Comparison of ENCODE assay signal across 10 mouse cellular contexts in the genomic region with DNA sequence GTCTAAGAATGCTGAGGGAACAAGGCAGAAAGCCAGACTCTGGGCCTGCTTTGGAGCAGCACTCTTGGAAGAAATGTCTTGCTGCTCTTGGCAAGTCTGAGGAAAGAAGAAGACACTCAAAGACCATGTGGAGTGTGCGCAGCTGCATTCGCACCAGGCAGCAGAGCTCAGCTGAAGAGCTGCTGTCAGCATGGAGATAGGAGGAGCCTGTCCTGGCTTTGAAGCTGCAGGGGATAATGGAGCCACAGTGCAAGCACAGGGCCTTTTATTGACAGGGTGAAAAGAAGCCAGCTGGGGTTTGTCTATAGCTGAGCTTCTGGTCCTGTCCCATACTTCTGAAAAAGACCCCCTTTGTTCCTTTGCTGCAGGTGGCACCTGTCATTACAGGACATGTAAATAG.
DNase-seq lines count a peak whose midpoint lies in the region; ATAC-seq lines count a peak whose summit lies in the region.
"Had no signal": no experiment of that assay in that cellular context is flagged by ENCODE, and none has a peak within 500 bp of the region (broad histone marks: within the 10 kb centered on the region; RNA-seq: fewer than 3 reads in every experiment).

No protein-coding gene starts in this region.

- H3K9ac ChIP-seq in lung, embryonic 16.5 days (ENCODE audit: low read length), result no peak overlapping the region

- no peak for DNase-seq in frontal cortex, postnatal 25 days (ENCODE audit: low spot score in 2 of 2)
- DNase-seq in lung, postnatal 25 days (ENCODE audit: low spot score), result no peak
- DNase-seq in layer of hippocampus, postnatal 36 days, result peak; percentile 24 to 33
- peak; percentile 16 for DNase-seq in right cerebral cortex, postnatal 4 days
- DNase-seq in cerebellum, postnatal 36 days, result no peak

- peak; percentile 88 for ATAC-seq in frontal cortex, adult (ENCODE audit: low TSS enrichment)
- peak; percentile 87 for ATAC-seq in lung, embryonic 16.5 days (ENCODE audit: low read depth)
- ATAC-seq in megakaryocyte-erythroid progenitor cell, adult 5-6 weeks (replicated peaks; ENCODE audit: low FRiP score, low TSS enrichment, poor library complexity, severe bottlenecking), result no peak

- H3K27ac ChIP-seq in lung, embryonic 16.5 days (ENCODE audit: low read length), result no peak overlapping the region
- H3K27ac ChIP-seq: kidney, postnatal 0 days had no signal

- no peak overlapping the region for H3K4me2 ChIP-seq in lung, embryonic 16.5 days (ENCODE audit: low read depth, low read length)

- H3K9me3 ChIP-seq in lung, embryonic 16.5 days (ENCODE audit: control insufficient read depth, low read length), result no peaks in the 10 kb centered on the region
- H3K9me3 ChIP-seq: megakaryocyte, embryonic 14.5 days had no signal

- no peaks in the 10 kb centered on the region for H3K36me3 ChIP-seq in lung, embryonic 16.5 days (ENCODE audit: control insufficient read depth, insufficient read depth, low read length)

- H3K27me3 ChIP-seq in lung, embryonic 16.5 days (ENCODE audit: control insufficient read depth, insufficient read depth, low read depth, low read length), result no peaks in the 10 kb centered on the region
- H3K27me3 ChIP-seq: megakaryocyte, embryonic 14.5 days had no signal

- H3K4me1 ChIP-seq in lung, embryonic 16.5 days (replicated peaks; ENCODE audit: control insufficient read depth, insufficient read depth, low read length), result no peaks in the 10 kb centered on the region

- H3K4me3 ChIP-seq in lung, embryonic 16.5 days (ENCODE audit: low read length), result no peak overlapping the region
- H3K4me3 ChIP-seq: megakaryocyte, embryonic 14.5 days had no signal

- WGBS in lung, embryonic 16.5 days, result 19% methylated on average over 2 of the region's 2 CpGs

Comparison
In these comparisons a context has a peak if more than half of its experiments do, and no peak if none do; other contexts are left out.
1. DNase-seq: peak in layer of hippocampus, postnatal 36 days (2 of 2) and right cerebral cortex, postnatal 4 days (single experiment); none in frontal cortex, postnatal 25 days (0 of 2), lung, postnatal 25 days (single experiment) and cerebellum, postnatal 36 days (0 of 2).